Mouse (Mus musculus): Measurements from ENCODE around the gene Antxr2.

Gene Antxr2

GRCm38 (mm10) chr5:98030902-98031641, at the start of gene Antxr2:
Gene Antxr2, minus strand, starts transcription at chr5:98031043.
- no peak for DNase-seq (ENCODE audit: low spot score in 2 of 2)

GRCm38 (mm10) chr5:98076612-98077011, 45.8 kb upstream of the Antxr2 start:
- no peak for DNase-seq (ENCODE audit: low spot score in 2 of 2)

DNA sequence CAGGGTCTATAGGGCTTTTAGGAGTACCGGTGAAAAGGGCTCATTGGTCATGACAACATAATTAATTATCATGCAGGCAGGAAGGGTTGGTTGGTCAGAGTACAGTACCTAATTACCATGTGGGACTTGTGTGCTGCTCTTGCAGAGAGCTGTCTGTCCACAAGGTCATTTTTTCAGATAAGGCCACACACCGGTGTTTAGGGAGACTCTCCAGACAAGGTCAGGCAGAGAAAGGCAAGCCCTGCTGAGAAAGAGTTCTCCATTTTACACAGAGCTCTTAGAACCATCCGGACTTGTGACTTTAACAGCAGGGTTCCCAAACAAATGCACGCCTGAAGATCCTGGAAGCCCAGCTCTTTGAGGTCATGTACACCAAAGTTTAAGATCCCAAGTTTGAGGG, 38.3 kb upstream of the Antxr2 start:
- no peak for DNase-seq (ENCODE audit: low spot score in 2 of 2)

GRCm38 (mm10) chr5:98055275-98055674, 24.4 kb upstream of the Antxr2 start:
- no peak for DNase-seq (ENCODE audit: low spot score in 2 of 2)

DNA sequence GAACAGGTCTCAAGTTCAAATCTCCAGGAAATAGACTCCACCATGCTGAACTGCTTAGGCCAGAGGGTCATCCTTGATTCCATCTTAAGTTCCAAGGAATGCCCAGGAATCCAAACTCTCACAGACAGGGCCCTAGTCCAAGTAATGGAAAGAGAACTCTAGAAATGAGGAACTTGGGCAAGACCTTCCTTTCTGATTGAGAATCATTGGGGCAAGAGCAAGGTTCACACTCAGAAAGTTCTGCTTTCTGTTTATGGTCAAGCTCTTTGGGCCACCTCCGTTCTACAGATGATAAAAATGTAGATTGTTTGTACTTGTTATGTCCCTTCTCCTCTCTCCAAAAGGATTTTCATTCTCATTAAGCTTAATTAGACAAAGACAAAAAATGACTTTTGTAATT, 24.0 kb upstream of the Antxr2 start:
- no peak for DNase-seq (ENCODE audit: low spot score in 2 of 2)

- DNase-seq (ENCODE audit: low spot score in 2 of 2): no peak
Measured at GRCm38 (mm10) chr5:98034928-98035327, 4.1 kb upstream of the Antxr2 start.

GRCm38 (mm10) chr5:98034207-98034606, 3.4 kb upstream of the Antxr2 start:
- no peak for DNase-seq (ENCODE audit: low spot score in 2 of 2)

DNA sequence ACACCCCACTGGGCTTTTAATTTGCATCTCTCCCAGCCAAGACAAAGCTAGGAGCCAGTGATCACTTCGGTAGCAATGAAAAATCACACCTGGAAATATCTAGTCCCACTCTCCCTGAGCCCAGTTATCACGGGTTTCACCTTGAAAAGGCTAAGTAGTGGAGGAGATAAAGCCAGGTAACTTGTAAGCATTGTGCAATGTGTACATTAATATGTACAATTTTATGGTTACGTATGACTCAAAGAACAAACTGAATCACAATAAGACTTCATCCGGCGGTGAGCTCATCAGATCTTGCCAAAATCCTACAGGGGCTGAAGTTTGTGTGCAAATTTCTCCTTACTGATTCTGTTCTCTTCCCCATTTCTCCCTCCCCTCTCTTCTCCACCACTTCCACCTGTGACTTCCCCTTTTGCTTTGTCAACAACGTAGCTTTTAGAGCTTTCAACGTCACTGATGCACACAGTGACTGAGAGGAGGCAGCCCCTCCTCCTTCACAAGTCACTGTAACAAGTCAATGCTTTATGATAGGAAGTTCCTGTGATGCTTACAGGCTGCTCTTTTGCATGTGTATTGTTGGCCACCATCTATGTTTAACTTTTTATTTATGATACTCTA, 2.1 kb upstream of the Antxr2 start:
- DNase-seq (ENCODE audit: low spot score in 2 of 2): no peak

DNA sequence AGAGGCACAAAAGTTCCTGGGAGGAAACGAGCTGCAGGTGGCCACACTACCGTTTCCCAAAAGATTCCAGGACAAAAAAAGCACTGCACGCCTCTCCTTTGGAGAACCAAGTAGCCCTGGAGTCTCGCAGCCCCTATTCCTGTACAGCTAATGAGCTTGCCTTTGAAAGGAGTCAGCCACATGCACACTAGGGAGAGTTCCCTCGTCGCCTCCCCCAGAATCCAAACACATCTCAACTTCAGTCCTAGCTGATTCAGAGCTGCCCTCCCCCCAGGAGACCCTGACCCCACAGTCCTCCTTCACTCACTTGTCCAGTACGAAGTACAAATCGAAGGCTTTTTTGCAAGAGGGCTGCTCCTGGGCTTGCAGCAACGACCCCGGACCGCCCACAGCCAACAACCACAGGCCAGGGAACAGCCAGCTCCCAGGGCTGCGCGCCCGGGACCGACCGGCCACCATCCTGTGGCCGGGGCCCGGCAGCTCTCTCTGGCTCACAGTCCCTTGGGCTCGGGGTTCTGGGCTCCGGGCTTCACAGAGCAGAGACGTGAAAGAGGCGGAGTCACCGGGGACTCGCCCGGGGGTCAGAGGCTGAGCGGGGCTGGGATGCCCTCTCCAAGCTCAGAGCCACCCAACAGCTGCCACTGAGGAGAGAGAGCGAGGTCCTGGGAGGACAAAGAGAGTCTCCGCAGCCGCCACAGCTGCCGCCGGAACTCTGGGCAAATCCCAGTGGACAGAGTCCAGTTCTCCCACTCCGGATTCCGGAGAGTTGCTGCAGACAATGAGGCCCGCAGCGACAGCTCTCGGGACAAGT, 547 bp downstream of the Antxr2 start:
- DNase-seq (ENCODE audit: low spot score in 2 of 2): no peak

DNA sequence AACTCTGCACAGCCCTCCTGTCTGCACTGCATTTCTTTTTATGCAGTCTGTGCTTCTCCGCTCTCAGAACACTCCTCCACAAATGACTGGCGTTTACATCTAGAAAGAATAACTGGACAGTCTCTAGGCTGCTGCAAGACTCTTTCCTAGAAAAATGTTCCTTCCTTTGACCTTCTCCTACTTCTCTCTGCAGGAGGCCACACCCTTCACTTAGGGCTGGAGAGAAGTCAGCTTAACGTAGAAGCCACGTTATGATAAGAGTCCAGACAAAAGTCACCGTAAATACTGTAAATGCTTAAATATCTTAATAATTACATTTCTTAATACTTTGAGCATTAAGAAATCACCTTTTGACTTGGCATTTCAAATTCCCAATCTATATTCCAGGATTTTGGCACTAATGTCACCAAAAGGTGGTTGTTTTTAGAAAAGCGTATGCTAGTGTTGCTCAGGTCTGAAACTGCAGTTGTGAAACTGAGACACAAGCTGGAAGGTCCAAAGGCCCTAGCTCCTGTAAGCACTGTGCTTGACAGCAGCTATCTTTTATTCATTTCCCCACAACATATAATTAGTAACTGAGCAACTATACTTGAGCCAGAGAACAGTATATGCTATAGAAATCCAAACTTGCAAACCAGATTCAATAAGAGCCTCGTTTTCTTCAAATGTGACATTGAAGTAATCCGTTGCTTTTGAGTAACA, 3.0 kb downstream of the Antxr2 start:
- DNase-seq (ENCODE audit: low spot score in 2 of 2): no peak

DNA sequence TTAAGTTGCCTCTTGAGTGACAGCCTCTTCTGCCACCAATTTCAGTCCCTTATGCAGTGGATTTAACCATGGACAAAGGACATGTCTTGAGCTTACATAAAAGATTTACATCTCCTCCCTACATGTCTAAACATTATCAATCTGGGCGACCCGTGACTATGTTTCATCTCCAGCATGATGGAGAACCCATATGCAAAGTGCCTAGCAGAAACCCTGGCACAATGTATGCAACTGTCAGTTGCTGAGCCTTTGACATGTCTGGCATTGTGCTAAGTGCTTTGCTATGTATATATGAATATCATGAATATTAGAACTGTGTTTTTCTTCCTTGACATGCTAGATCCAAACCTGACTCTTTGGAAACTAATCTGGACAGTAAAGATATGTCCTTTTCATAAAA, 4.9 kb downstream of the Antxr2 start:
- no peak for DNase-seq (ENCODE audit: low spot score in 2 of 2)

GRCm38 (mm10) chr5:98024545-98024944, 6.3 kb downstream of the Antxr2 start:
- DNase-seq (ENCODE audit: low spot score in 2 of 2): no peak

DNA sequence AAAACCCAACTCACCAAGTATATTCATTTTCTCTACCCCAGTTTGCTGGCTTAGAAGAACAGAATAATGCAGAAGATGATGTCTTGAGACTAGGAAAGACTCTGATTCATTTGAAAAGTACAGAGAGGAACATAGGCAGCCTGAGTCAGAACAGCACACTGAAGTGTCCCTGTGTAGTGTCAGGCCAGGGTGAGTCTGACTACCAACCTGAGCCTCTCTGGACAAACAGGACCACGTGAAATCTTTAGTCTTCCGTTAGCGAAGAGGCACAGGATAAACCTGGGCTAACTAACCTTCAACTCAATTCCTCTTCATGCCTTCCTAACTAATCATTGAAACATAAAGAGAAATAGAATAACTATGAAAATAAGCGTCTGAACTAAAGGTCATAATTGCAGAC, 9.3 kb downstream of the Antxr2 start:
- DNase-seq (ENCODE audit: low spot score in 2 of 2): no peak

DNA sequence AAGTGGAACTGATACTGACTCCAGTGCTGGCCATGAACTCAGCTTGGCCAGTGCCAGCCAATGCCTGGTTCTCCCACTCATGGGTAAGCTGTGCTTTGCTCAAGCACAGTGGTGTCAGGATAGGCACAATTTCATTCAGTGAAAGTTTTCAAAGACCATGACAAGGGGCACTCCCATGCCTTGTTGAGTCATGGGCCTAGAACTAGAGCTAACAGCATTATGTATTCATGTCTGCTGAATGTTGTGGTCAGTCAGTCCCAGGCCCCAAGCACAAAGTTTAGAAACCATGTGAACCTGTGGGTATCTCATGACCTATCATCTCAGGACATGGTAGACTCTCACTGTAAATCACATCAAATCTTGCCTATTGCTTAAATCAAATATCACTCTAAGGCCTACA, 10.2 kb downstream of the Antxr2 start:
- DNase-seq (ENCODE audit: low spot score in 2 of 2): no peak

DNA sequence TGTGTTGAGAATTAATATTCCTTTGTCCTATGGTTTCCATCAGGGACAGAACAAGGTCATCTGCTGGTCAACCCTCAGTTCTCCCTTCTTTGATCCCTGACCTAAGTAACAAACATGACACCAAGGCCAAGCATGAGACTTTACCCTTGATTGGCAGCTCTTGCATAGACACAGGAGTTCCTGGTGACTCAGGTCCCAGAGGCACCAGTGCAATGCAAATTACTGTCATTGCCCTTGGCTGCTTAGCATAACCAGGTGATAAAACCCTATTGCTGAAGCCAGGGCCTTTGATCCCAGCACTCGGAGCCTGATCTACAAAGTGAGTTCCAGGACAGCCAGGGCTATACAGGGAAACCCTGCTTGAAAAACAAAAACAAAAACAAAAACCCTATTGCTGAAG, 11.4 kb downstream of the Antxr2 start:
- no peak for DNase-seq (ENCODE audit: low spot score in 2 of 2)

DNA sequence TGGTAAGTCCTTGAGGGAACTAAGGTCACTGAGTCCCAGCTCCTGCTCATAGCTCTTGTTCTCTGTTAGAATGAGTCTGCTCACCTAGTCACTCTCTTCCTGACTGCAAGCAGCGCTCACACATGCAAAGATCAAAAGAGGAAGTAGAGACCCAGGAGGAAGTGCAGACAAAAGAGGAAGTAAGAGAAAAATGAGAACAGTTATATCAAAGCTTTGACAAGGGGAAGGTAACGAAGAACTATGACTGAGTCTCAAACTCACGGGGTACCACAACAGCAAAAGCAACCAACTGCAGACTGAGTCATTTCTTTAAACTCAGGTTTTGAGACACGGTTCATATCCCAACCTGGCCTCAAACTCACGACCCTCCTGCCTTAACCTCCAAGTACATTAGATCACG, 12.7 kb downstream of the Antxr2 start:
- DNase-seq (ENCODE audit: low spot score in 2 of 2): no peak

DNA sequence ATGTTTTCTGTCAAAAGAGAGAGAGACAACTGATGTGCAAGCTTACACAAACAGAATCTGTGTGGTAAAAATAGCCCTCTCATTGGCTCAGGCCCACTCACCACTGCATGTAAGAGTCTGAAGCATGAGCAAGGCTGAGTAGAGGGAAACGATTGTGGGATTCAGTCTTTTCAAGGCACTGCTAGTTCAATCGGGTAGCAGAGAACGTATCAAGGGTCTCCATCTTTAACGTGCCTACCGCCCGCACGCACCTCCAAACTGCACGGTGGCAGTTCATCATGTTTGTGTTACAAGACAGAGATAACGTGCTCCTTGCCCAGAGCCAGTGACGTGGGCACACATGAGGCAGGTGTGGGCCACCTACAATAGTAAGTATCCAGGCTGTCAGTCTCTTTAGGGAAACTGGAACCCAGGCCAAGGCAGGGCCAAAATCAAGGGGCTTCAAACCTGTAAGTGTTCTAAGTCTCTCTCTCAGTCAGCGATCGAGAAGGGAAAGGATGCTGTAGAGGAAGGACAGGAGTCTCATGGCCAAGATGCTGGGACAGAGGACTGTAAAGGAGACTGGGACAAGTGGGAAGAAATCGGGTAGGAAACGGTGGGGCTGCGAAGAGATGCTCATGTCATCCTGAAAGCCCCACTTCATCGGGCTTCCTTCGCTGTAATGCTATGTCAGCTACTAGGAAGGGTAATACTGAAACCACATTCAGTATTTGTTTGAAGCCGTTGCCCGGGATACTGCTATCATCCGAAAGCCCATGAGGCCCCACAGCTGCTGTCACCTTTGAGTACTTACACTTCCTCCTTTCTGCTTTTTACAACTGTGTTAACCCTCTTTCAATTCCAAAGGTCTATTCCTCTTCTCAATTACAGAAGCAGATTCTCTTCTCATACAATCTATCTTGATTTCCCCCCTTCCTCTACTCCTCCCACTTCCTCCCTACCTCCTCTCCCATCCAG, 14.3 kb downstream of the Antxr2 start:
- DNase-seq (ENCODE audit: low spot score in 2 of 2): peak; percentile 8 to 46

DNA sequence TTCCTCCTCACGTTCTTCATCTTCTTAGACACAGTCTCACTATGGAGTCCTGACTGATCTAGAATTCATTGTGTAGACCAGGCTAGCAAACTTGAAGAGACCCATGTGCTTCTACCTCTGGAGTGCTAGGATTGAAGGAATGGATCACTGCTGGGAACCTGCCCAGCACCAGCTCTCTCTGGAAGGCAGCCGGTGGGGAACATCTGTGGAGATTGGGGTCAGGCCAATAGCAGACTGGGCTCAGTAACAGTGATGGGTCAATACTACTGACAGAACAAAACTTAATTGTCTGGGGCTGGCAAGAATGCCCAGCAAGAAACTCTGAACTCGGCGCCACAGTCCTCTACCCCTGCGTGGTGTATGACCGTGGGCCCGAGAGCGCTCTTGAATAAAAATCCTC, 25.1 kb downstream of the Antxr2 start:
- DNase-seq (ENCODE audit: low spot score in 2 of 2): no peak

GRCm38 (mm10) chr5:97999261-97999824, 31.5 kb downstream of the Antxr2 start:
- no peak for DNase-seq (ENCODE audit: low spot score in 2 of 2)

- no peak for DNase-seq (ENCODE audit: low spot score in 2 of 2)
Measured at GRCm38 (mm10) chr5:97996500-97997176, 34.2 kb downstream of the Antxr2 start.

All from spleen, postnatal 14 days (tissue).